15 mouse cellular contexts compared by ENCODE assay signal in the genomic region with DNA sequence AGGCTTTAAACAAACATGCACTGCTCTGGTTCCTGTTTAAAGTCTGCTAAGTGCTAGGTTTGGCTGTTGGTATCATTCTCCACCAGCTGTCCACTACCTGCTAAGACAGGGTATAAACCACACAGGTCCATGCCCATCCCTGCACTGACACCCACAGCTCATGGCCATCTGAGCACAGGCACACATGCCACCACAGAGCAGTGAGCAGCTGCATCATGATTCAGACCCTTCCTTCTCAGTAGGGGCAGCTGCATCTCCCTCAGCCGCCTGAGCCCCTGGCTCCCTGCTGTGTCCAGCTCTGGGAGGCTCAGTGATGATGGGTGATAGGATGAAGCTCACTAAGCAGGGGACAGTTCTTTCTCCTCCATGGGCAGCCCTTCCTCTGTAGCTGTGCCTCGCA.
"Had no signal": no experiment of that assay in that cellular context is flagged by ENCODE, and none has a peak within 500 bp of the region (broad histone marks: within the 10 kb centered on the region; RNA-seq: fewer than 3 reads in every experiment).

No protein-coding gene starts in this region.

- H3K27ac ChIP-seq: midbrain, embryonic 10.5 days; midbrain, embryonic 12.5 days; neural tube, embryonic 12.5 days; stomach, embryonic 15.5 days; stomach, postnatal 0 days had no signal

- H3K27me3 ChIP-seq: neural tube, embryonic 12.5 days; stomach, embryonic 15.5 days had no signal

- H3K4me2 ChIP-seq: lung, embryonic 14.5 days; midbrain, embryonic 12.5 days; neural tube, embryonic 12.5 days; stomach, embryonic 15.5 days had no signal

- H3K4me3 ChIP-seq: midbrain, embryonic 10.5 days; midbrain, embryonic 12.5 days; neural tube, embryonic 12.5 days; stomach, embryonic 15.5 days had no signal

- H3K9ac ChIP-seq: lung, embryonic 14.5 days; midbrain, embryonic 12.5 days; neural tube, embryonic 12.5 days; stomach, embryonic 15.5 days had no signal

- H3K4me1 ChIP-seq: midbrain, embryonic 12.5 days; neural tube, embryonic 12.5 days; stomach, embryonic 15.5 days had no signal

- ATAC-seq: midbrain, embryonic 16.5 days had no signal

- DNase-seq: lung, adult 18-20 months; lung, embryonic 14.5 days; lung, postnatal 10 days; lung, postnatal 4 days; midbrain, embryonic 14.5 days; right cerebral cortex, postnatal 14 days; thymus, adult 2 months; thymus, postnatal 25 days; thymus, postnatal 4 days had no signal

- H3K36me3 ChIP-seq: midbrain, embryonic 10.5 days; midbrain, embryonic 12.5 days; neural tube, embryonic 12.5 days; stomach, embryonic 15.5 days had no signal

- H3K9me3 ChIP-seq: midbrain, embryonic 10.5 days; midbrain, embryonic 12.5 days; neural tube, embryonic 12.5 days; stomach, embryonic 15.5 days had no signal
